Mouse (Mus musculus) forebrain, embryonic 11.5 days (tissue): Measurements from ENCODE around the gene Pcx. TPM values are rescaled to one million over a fixed set of nuclear protein-coding genes. Genes with fewer than 3 reads are reported as not detected.

Experiments used
- ATAC-seq: fragments of 200-750 bp; cut with Nextera tagmentation; replicated peaks from 2 replicates; pipeline ENCODE4 v1.8.0; 2017; ENCODE audit warnings: moderate TSS enrichment; ENCODE audit not compliant: low FRiP score
- DNase-seq: peaks from one replicate; pipeline ENCODE4 v3.0.0-alpha.2; 2017; ENCODE audit warnings: low spot score
- H3K27ac ChIP-seq: fragments of 300-500 bp; sonication (generic); 2 replicates; pipeline ENCODE4 v1.5.1; 2014; ENCODE audit warnings: low read depth, low read length
- H3K27me3 ChIP-seq: fragments of 300-500 bp; sonication (generic); 2 replicates; pipeline ENCODE4 v1.6.1; 2014; ENCODE audit warnings: mild to moderate bottlenecking, low read length, mixed read lengths; ENCODE audit not compliant: control insufficient read depth, insufficient read depth
- H3K36me3 ChIP-seq: fragments of 300-500 bp; sonication (generic); 2 replicates; pipeline ENCODE4 v1.6.1; 2014; ENCODE audit warnings: mild to moderate bottlenecking, low read length, moderate library complexity, mixed read lengths; ENCODE audit not compliant: control insufficient read depth, insufficient read depth
- H3K4me1 ChIP-seq: fragments of 300-500 bp; sonication (generic); replicated peaks from 2 replicates; pipeline ENCODE4 v1.6.1; 2014; ENCODE audit warnings: low read length, mixed read lengths; ENCODE audit not compliant: control insufficient read depth, insufficient read depth
- H3K4me2 ChIP-seq: fragments of 300-500 bp; sonication (generic); 2 replicates; pipeline ENCODE4 v1.6.1; 2014; ENCODE audit warnings: low read depth, mild to moderate bottlenecking, low read length, moderate library complexity, mixed read lengths; ENCODE audit not compliant: severe bottlenecking
- H3K4me3 ChIP-seq: fragments of 300-500 bp; sonication (generic); 2 replicates; pipeline ENCODE4 v1.5.1; 2014; ENCODE audit warnings: low read depth, low read length
- H3K9ac ChIP-seq: fragments of 300-500 bp; sonication (generic); 2 replicates; pipeline ENCODE4 v1.6.1; 2014; ENCODE audit warnings: low read length
- H3K9me3 ChIP-seq: fragments of 300-500 bp; sonication (generic); 2 replicates; pipeline ENCODE4 v1.6.1; 2016; ENCODE audit warnings: low read length, mixed read lengths; ENCODE audit not compliant: control insufficient read depth
- WGBS: fragments of 180-500 bp; shearing (Covaris S2); extraction: QIAGEN DNeasy Blood & Tissue Kit; methylation state at CpG from one replicate; pipeline ENCODE4 v1.1.7; 2014; 5-methylcytosine and 5-hydroxymethylcytosine counted together
- polyA plus RNA-seq: library from polyadenylated mRNA; unstranded; fragments of >200 nt; fragmentation: Nextera tagmentation; extraction: Ambion mirVana; gene quantifications from 2 replicates; pipeline ENCODE4 v1.2.1, GENCODE M21; 2014

Pcx gene
- polyA plus RNA-seq, 1 experiment from 2014 or later: 18.5 TPM

- H3K9me3 ChIP-seq: no peaks in the 10 kb centered on the region
- no peak overlapping the region for H3K9ac ChIP-seq
- no peaks in the 10 kb centered on the region for H3K4me1 ChIP-seq
- no peak overlapping the region for H3K27ac ChIP-seq
- no peak overlapping the region for H3K4me3 ChIP-seq
- H3K36me3 ChIP-seq: no peaks in the 10 kb centered on the region
- DNase-seq (no peak), ATAC-seq (no peak)
- no peaks in the 10 kb centered on the region for H3K27me3 ChIP-seq
- no peak overlapping the region for H3K4me2 ChIP-seq
Measured at GRCm38 (mm10) chr19:4554248-4554647, 44.0 kb downstream of the Pcx start.

- no peak overlapping the region for H3K9ac ChIP-seq
- DNase-seq (no peak), ATAC-seq (no peak)
- 78% methylated on average over 7 of the region's 7 CpGs for WGBS
- H3K4me1 ChIP-seq: peaks cover 2% of the 10 kb centered on the region; the same call in 1 of the 2 replicates
- H3K9me3 ChIP-seq: no peaks in the 10 kb centered on the region
- H3K27me3 ChIP-seq: no peaks in the 10 kb centered on the region
- no peak overlapping the region for H3K27ac ChIP-seq
- no peak overlapping the region for H3K4me2 ChIP-seq
- H3K36me3 ChIP-seq: no peaks in the 10 kb centered on the region
- H3K4me3 ChIP-seq: no peak overlapping the region
Measured at GRCm38 (mm10) chr19:4555086-4555485, 44.8 kb downstream of the Pcx start.

DNA sequence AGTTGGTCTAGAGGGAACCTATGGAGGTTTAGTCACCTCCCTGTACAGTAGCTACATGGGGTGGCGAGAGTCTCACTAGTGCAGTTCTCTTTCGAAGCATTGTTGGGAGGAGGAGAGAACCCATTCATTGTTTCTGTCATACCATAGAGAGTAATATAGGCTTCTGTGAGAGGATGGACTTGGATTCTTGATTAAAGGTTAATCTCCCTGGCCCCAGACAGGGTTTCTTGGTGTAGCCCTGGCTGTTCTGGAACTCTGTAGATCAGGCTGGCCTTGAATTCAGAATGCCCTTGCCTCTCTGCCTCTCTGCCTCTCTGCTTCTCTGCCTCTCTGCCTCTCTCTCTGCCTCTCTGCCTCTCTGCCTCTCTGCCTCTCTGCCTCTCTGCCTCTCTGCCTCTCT lies 46.5 kb downstream of the Pcx start:
- 91% methylated on average over 2 of the region's 2 CpGs for WGBS
- no peak for ATAC-seq

DNA sequence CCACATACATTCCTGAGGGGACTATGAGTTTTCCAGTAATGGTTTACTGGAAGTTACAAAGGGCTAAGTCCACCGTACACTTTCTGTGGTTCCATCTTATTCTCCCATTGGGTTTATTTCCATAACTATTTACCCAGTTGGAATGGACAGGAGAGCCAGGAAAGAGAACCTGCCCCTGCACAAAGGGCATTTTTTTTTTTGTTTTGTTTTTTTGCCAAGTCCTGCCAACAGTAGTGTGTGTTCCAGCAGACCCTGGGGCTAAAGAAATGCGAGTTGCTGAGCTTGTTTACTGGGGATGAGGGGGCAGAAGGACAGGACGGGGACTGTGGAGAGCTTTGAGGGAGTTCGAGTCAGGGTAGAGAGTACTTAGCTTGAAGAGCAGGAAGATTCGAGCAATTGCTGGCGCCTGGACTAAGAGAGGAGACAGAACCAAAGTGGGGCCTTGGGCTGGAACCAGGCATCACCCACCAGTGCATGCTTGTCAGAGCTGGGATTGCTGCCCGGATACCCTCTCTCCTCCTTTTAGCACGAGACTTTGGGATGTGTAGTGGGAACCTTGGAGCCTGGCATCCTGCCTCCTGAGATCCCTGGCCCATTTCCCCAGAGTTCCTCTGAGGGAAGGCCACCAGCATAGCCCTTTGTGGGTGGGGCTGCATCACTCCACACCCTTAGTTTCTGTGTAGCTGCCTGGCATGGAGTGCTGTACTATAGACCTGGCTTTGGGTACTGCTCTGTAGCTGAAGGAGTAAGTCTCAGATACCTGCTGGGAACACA lies 47.7 kb downstream of the Pcx start:
- H3K4me3 ChIP-seq: no peak overlapping the region
- H3K4me1 ChIP-seq: peaks cover 2% of the 10 kb centered on the region; the same call in 1 of the 2 replicates
- no peaks in the 10 kb centered on the region for H3K36me3 ChIP-seq
- no peak for ATAC-seq
- 72% methylated on average over 8 of the region's 8 CpGs for WGBS
- DNase-seq: no peak
- H3K4me2 ChIP-seq: no peak overlapping the region
- H3K27me3 ChIP-seq: no peaks in the 10 kb centered on the region
- H3K9ac ChIP-seq: no peak overlapping the region
- H3K9me3 ChIP-seq: no peaks in the 10 kb centered on the region
- H3K27ac ChIP-seq: no peak overlapping the region

More for the DNA sequence above, 46.5 kb downstream of the Pcx start:
- no peak overlapping the region for H3K27ac ChIP-seq
- no peaks in the 10 kb centered on the region for H3K36me3 ChIP-seq
- no peak overlapping the region for H3K4me2 ChIP-seq
- H3K4me1 ChIP-seq: peaks cover 2% of the 10 kb centered on the region; the same call in 1 of the 2 replicates
- H3K9ac ChIP-seq: no peak overlapping the region
- no peaks in the 10 kb centered on the region for H3K27me3 ChIP-seq
- no peak overlapping the region for H3K4me3 ChIP-seq
- no peak for DNase-seq
- H3K9me3 ChIP-seq: no peaks in the 10 kb centered on the region

GRCm38 (mm10) chr19:4558570-4558955 lies 48.3 kb downstream of the Pcx start:
- H3K36me3 ChIP-seq: no peaks in the 10 kb centered on the region
- ATAC-seq (no peak), DNase-seq (no peak)
- H3K27ac ChIP-seq: peak overlapping the region; percentile 8; the same call in 1 of the 2 replicates
- no peak overlapping the region for H3K4me3 ChIP-seq
- WGBS: 67% methylated on average over 3 of the region's 3 CpGs
- H3K4me2 ChIP-seq: no peak overlapping the region
- no peaks in the 10 kb centered on the region for H3K27me3 ChIP-seq
- no peak overlapping the region for H3K9ac ChIP-seq
- peaks cover 2% of the 10 kb centered on the region; the same call in 1 of the 2 replicates for H3K4me1 ChIP-seq
- H3K9me3 ChIP-seq: no peaks in the 10 kb centered on the region

DNA sequence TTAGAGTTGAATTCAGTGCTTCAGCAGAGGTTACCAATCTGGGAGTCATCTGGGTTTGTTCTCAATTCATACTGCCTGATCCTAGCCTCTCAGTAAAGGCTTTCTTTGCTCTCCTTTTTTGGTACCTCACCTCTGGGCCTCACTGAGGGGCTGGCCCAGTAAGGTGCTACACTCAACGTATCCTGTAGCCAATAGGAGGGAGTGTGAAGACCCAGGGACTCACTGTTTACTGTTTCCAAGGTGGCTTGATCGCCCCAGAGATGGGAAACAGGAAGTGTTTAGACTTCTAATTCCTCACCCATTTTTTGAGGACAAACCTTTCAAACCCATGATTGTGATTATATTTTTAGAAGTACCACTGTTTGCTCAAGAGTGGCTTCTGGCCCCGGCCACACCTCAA lies 48.7 kb downstream of the Pcx start:
- H3K4me3 ChIP-seq: no peak overlapping the region
- no peaks in the 10 kb centered on the region for H3K27me3 ChIP-seq
- 60% methylated on average over 3 of the region's 3 CpGs for WGBS
- DNase-seq (no peak), ATAC-seq (no peak)
- peak overlapping the region; percentile 8; the same call in 1 of the 2 replicates for H3K27ac ChIP-seq
- peaks cover 2% of the 10 kb centered on the region; the same call in 1 of the 2 replicates for H3K4me1 ChIP-seq
- no peaks in the 10 kb centered on the region for H3K9me3 ChIP-seq
- no peak overlapping the region for H3K9ac ChIP-seq
- no peak overlapping the region for H3K4me2 ChIP-seq
- no peaks in the 10 kb centered on the region for H3K36me3 ChIP-seq

GRCm38 (mm10) chr19:4559588-4559987 lies 49.3 kb downstream of the Pcx start:
- no peak for DNase-seq
- ATAC-seq: no peak
- H3K27ac ChIP-seq: peak overlapping the region; percentile 8; the same call in 1 of the 2 replicates

DNA sequence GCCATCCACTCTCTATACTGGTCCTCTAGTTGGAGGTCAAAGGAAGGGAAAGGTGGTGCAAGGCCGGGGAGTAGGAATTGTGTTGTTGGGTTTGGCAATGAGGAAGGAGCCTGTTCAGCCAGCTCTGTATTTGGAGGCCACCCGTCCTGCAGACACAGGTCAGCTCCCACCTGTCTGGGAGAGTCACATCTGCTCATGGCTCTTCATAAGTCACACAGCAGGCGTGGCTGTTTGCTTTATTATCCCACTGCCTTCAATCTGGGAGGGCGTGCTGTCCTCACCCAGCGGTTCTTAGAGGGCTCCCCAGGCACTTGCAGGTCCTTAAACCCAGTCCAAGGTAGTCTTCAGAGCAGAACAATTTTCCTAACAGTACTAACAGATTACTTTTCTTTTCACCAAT lies 49.9 kb downstream of the Pcx start:
- DNase-seq: no peak
- H3K4me3 ChIP-seq: no peak overlapping the region
- H3K27ac ChIP-seq: no peak overlapping the region
- no peaks in the 10 kb centered on the region for H3K9me3 ChIP-seq
- no peaks in the 10 kb centered on the region for H3K36me3 ChIP-seq
- peaks cover 2% of the 10 kb centered on the region; the same call in 1 of the 2 replicates for H3K4me1 ChIP-seq
- H3K9ac ChIP-seq: no peak overlapping the region
- no peak for ATAC-seq
- WGBS: 80% methylated on average over 5 of the region's 5 CpGs
- H3K4me2 ChIP-seq: no peak overlapping the region
- H3K27me3 ChIP-seq: no peaks in the 10 kb centered on the region

More at GRCm38 (mm10) chr19:4559588-4559987, 49.3 kb downstream of the Pcx start:
- Histone ChIP-seq H3K36me3 (no peaks in the 10 kb centered on the region), H3K9ac (no peak overlapping the region), H3K4me3 (no peak overlapping the region), H3K27me3 (no peaks in the 10 kb centered on the region), H3K9me3 (no peaks in the 10 kb centered on the region), H3K4me2 (no peak overlapping the region), H3K4me1 (peaks cover 2% of the 10 kb centered on the region; the same call in 1 of the 2 replicates)
- 40% methylated on average over 2 of the region's 2 CpGs for WGBS

- DNase-seq: no peak
- WGBS: 91% methylated on average over 5 of the region's 5 CpGs
Measured at GRCm38 (mm10) chr19:4565678-4566077, 55.4 kb downstream of the Pcx start.

More at GRCm38 (mm10) chr19:4565678-4566077, 55.4 kb downstream of the Pcx start:
- H3K4me1 ChIP-seq: no peaks in the 10 kb centered on the region
- H3K4me2 ChIP-seq: no peak overlapping the region
- no peak for ATAC-seq
- H3K27ac ChIP-seq: no peak overlapping the region
- no peaks in the 10 kb centered on the region for H3K9me3 ChIP-seq
- H3K4me3 ChIP-seq: no peak overlapping the region
- H3K9ac ChIP-seq: no peak overlapping the region
- H3K36me3 ChIP-seq: no peaks in the 10 kb centered on the region
- H3K27me3 ChIP-seq: no peaks in the 10 kb centered on the region
